Mouse (Mus musculus): ENCODE measurements around the gene Osbpl9.

DNA sequence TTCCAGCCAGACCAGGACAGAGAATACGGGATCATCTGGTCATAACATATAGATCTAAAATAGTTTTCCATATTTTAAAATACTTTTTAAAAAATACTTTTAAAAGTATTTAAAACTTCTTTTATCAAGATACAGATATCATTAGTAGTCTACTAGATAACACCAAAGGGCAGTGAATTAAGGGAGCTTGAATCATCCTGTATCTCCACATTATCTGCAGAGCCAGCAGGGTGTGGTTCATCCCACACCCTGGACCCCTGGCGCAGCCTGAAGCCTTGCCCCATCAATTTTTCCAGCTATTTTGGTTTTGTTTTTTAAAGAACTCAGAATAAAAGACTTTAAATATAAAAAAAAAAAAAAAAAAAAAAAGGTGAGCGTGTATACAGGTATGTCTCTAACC lies 103.2 kb downstream of the Osbpl9 start:
- TF ChIP-seq POLR2A (IDR thresholded peaks at IDR 0.05; ENCODE audit: insufficient read depth, low read depth, low read length) (no peak), CTCF (IDR thresholded peaks at IDR 0.05) (no peak), EP300 (IDR thresholded peaks at IDR 0.05; ENCODE audit: insufficient read depth, low read depth, low read length) (no peak)
